Mouse (Mus musculus) c-Kit-negative CD71-positive TER-119-positive erythroid progenitor cells, embryonic 14.5 days (primary cell): Measurements from ENCODE around the gene Trim30c.
"Not testable (repeated sequence)": the region's sequence is repeated elsewhere in the genome, so short reads cannot be mapped to it uniquely, and the experiment has no call there.

Source experiments
- DNase-seq: peaks from one replicate; pipeline ENCODE4 v3.0.0-alpha.2; 2013; ENCODE audit warnings: low read depth, low spot score

Trim30c gene

GRCm38 (mm10) chr7:104400698-104401097 lies at the start of gene Trim30c:
TSS of gene Trim30c (minus strand) at chr7:104400837.
- no peak for DNase-seq

DNA sequence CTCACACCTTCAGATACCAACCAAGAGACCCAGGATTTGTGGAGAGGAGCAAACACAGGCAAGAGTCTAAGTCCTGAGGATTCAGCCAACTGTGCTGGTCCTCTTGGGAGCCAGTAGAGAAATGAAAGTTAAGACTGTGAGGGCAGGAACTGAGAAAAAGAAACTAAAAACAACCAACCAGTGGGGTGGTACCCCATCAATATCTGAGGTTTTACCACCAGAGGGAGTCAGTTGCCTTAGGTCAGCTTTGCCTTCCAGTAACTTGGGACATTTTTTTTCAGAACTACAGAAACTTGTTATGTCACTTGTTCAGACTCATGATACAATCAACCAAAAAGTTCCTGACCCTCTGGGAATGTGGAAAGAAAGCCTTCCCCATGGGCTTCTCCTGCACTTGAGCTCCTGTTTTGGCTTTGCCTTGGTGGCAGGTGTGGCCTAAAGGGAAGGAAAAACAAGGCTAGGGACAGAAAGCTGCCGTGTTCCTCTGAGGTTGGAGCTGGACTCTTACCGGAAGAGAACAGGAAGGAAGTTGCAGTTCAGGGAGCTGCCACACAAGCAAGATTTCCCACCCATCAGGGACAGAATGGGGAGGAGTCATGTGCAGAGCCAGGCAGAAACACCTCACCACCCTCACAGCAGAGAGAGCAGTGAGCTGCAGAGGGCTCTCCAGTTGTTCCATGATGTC lies 45.5 kb upstream of the Trim30c start:
- no peak for DNase-seq

GRCm38 (mm10) chr7:104404460-104404950 lies 3.9 kb upstream of the Trim30c start:
- no peak for DNase-seq

DNA sequence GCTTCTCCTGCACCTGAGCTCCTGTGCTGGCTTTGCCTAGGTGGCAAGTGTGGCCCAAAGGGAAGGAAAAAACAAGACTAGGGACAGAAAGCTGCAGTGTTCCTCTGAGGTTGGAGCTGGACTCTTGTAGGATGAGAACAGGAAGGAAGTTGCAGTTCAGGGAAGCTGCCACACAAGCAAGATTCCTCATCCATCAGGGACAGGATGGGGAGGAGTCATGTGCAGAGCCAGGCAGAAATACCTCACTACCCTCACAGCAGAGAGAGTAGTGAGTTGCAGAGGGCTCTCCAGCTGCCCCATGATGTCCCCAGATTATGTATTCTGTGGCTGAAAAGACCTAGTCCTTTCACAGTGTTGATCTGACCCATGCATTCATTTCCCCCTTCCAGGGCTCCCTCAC lies 503 bp upstream of the Trim30c start:
- no peak for DNase-seq

DNA sequence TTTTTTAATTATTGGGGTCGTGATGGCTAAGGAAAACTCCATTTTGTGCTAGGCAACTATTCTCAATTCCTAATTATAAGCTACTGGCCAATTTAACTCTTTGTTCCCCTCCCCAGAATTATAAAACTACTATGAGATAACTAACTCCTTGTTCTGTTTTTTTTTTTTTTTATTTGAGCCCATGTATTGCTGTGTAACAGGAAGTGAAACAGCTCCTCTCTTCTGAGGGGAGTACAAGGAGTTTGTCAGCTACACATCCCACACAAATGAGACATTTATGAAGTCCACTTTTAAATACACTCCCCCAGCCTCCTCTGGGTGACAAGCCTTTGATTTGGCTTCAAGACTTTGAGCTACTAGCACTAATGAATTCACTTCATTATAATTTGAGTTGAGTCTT lies 2.1 kb downstream of the Trim30c start:
- no peak for DNase-seq

DNA sequence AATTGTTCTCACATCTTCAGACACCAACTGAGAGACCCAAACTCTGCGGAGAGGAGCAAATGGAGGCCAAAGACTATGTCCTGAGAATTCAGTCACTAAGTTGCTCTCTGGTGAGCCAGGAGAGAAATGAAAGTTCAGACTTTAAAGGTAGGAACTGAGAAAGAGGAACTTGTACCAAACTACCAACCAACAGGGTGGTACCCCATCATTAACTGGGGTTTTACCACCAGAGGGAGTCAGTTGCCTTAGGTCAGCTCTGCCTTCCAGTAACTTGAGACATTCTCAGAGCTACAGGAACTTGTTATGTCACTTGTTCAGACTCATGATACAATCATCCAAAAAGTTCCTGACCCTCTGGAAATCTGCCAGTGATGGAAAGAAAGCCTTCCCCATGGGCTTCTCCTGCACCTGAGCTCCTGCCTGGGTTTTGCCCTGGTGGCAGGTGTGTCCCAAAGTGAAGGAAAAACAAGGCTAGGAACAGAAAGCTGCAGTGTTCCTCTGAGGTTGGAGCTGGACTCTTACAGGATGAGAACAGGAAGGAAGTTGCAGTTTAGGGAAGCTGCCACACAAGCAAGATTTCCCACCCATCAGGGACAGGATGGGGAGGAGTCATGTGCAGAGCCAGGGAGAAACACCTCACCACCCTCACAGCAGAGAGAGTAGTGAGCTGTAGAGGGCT lies 30.8 kb downstream of the Trim30c start, which contains the start of gene Trim30b:
TSS of gene Trim30b (minus strand) at position 149 of the 679 bp plus-strand sequence.
- no peak for DNase-seq

DNA sequence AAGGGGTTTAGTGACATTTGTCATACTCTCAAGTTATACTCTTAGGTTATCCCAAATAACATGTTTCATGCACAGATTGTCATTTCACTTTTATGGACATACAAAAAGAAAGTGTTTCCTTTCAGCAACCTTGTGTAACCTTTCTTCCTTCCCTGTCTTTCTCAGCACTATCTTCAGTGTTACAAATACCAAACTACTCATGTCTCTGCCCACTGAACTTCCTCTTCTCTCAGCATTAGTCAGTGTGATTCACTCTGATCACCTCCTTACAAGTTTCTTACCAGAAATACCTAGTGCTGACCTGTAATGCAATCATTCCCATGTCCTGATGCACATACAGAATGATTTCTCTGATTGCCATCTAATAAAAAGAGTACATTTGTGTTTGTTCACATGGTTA lies 34.3 kb downstream of the Trim30c start:
- DNase-seq, result no peak

GRCm38 (mm10) chr7:104353600-104353967 lies 47.1 kb downstream of the Trim30c start:
- DNase-seq, result no peak

DNA sequence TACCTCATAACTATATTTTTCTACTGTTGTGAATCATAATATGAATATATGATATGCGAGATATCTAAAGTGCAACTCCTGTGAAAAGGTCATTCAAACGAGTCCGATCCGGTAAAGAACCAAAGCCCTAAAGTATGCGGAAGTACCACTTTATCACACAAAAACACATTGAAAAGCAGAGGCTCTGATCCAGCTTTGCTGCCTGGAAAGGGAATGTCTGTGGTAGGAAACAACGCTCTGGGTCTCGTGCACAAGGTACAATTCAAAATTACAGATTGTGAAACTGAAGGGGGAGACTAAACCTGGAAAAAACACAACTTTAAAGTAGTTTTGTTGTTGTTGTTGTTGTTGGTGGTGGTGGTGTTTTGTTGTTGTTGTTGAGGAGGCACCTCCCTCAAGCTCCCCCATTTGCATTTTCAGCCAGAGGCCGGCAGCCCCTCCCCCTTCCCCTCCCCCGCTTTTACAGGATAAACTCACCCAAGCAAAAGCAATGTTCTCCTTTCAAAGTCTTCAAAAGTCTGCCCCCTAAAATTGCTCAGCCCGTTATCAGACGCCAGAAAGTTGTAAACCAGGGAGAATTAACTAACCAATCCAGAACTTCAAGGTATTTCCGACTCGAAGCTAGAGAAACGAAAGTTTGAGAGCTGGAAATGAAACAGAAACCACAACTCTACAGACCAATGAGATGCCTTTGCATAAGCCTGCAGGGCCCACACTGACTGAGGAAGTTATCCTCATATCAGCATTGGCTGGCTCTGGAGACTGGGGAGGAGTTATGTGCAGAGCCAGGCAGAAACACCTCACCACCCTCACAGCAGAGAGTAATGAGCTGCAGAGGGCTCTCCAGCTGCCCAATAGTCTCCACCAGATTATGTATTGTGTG lies 47.7 kb downstream of the Trim30c start, which contains the start of gene Trim12c:
TSS of gene Trim12c (minus strand) at position 646 of the 883 bp plus-strand sequence.
- peak; percentile 55 for DNase-seq

- not testable (repeated sequence) for DNase-seq
These were observed 52.6 kb downstream of the Trim30c start for GRCm38 (mm10) chr7:104348043-104348442.

GRCm38 (mm10) chr7:104340744-104341143 lies 59.9 kb downstream of the Trim30c start:
- not testable (repeated sequence) for DNase-seq

DNA sequence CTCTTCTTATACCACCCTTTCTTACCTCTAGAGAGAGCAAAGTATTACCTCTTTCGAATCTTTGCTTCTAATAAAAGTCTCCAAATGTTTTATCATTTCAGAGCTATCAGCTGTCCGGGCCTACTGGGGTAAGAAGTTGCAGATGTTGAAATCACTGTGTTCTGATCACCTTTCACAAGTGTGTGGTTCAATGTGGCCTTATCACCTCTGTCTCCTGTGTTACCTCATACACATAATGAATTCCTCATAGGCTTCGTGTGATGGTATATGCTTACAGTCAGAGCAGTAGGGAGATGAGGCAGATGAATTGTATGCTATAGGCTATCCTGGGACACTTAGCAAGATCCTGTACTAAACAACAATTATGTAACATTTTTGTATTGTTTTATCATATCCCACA lies 65.1 kb downstream of the Trim30c start:
- not testable (repeated sequence) for DNase-seq
